Mouse (Mus musculus): ENCODE results near the gene Aadac.

Aadac gene

GRCm38 (mm10) chr3:60025417-60025816 lies at the start of gene Aadac:
Aadac (plus strand) TSS chr3:60025717.
- DNase-seq (ENCODE audit: extremely low spot score): no peak

- DNase-seq (ENCODE audit: extremely low spot score): no peak
Measured at GRCm38 (mm10) chr3:60003622-60004021, 21.9 kb upstream of the Aadac start.

GRCm38 (mm10) chr3:60006443-60006842 lies 19.1 kb upstream of the Aadac start, which contains the start of gene Aadacl2:
Aadacl2 (plus strand) TSS chr3:60006743.
- no peak for DNase-seq (ENCODE audit: extremely low spot score)

- no peak for DNase-seq (ENCODE audit: extremely low spot score)
Measured at GRCm38 (mm10) chr3:60031511-60031910, 6.0 kb downstream of the Aadac start.

GRCm38 (mm10) chr3:60046221-60046913 lies 20.9 kb downstream of the Aadac start:
- no peak for DNase-seq (ENCODE audit: extremely low spot score)

GRCm38 (mm10) chr3:60053231-60053927 lies 27.9 kb downstream of the Aadac start:
- DNase-seq (ENCODE audit: extremely low spot score): no peak

GRCm38 (mm10) chr3:60053931-60054330 lies 28.4 kb downstream of the Aadac start:
- no peak for DNase-seq (ENCODE audit: extremely low spot score)

- no peak for DNase-seq (ENCODE audit: extremely low spot score)
Measured at GRCm38 (mm10) chr3:60056451-60056850, 30.9 kb downstream of the Aadac start.

GRCm38 (mm10) chr3:60057070-60057808 lies 31.7 kb downstream of the Aadac start:
- no peak for DNase-seq (ENCODE audit: extremely low spot score)

GRCm38 (mm10) chr3:60057809-60058082 lies 32.2 kb downstream of the Aadac start:
- no peak for DNase-seq (ENCODE audit: extremely low spot score)

- DNase-seq (ENCODE audit: extremely low spot score): no peak
Measured at GRCm38 (mm10) chr3:60078883-60079415, 53.4 kb downstream of the Aadac start.

GRCm38 (mm10) chr3:60080572-60080971 lies 55.1 kb downstream of the Aadac start:
- DNase-seq (ENCODE audit: extremely low spot score): no peak

- no peak for DNase-seq (ENCODE audit: extremely low spot score)
Measured at GRCm38 (mm10) chr3:60081648-60082047, 56.1 kb downstream of the Aadac start, which contains the start of gene Sucnr1. Sucnr1 (plus strand) TSS chr3:60081869.

- no peak for DNase-seq (ENCODE audit: extremely low spot score)
Measured at GRCm38 (mm10) chr3:60082746-60083145, 57.2 kb downstream of the Aadac start.

- no peak for DNase-seq (ENCODE audit: extremely low spot score)
Measured at GRCm38 (mm10) chr3:60085729-60086128, 60.2 kb downstream of the Aadac start.
